Mouse (Mus musculus): ENCODE data around the gene Rgs21.

The Rgs21 gene

DNA sequence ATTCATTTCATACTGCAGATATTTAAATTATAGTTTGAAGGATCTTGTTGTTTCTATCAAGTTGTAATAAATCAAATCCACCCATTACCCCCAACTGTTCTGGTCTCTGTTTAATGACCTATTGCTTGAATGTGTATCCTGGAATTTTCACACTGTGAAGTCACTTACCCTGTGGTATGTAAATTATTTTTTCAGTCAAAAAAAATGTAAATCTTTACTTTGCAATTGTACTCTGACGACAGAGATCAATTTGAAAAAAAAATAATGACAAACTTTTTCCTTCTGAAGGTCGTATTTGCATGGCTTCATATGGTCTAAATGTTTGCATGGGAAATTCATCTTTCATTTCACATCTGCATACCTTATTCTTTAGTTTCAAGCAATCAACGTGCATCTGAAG is at the start of gene Rgs21:
TSS of gene Rgs21 (minus strand) at position 101 of the 400 bp plus-strand sequence.
- DNase-seq = no peak

GRCm38 (mm10) chr1:144604071-144604470 is 36.6 kb upstream of the Rgs21 start:
- no peak for DNase-seq

DNA sequence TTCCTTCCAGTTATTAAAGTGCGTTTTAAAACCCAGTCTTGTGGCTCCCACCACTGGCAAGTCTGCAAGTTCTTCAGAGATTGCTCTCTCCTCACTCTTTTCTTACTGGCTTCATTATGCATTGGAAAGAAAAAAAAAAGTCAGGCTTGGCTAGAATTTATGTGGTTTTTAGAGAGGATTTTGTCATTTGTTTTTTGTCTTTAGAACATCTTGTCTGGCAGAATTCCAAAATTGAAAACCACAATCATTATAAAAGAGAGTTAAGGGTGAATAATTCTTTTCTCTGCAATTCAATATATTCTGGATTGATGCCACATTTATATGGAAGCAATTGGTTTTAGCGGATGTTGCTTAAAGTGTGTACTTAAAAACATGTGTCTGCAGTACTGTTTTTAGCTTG is 35.5 kb upstream of the Rgs21 start:
- DNase-seq = no peak

DNA sequence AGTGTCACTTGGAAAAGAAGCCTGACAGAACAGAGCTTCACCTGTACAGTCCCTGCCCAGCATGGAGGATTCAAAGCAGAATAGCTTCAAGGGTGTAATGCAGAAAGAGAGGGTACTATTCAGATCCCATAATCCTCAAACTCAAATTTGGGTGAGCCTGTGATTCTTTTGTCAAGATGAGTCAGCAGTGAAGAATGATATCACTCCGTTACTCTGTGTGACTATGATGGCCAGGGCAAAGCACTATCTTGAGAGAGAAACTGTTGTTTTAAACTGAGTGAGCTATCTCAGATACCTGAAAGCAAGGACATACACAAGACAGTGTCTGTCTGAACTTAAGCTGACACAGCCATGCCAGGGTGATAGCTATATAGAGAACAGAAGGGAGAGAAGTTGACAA is 11.9 kb upstream of the Rgs21 start:
- no peak for DNase-seq

DNA sequence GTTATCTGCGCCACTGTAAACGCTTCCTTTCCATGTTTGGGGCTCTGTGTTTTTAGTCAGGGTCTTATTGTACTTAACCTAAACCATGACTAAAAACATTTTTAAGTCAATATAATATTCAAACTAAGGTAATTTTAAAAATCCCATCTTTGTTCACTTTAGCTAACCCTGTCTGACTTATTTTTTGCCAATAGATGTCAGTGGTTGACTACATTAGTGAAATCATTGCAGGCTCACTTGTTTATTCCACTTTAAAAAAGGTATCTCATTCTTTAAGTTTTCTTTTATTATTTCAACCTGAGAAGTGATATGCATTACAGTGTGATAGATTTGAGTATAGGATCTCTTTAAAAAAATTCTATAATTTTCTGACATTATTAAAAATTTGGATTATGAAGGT is 5.5 kb upstream of the Rgs21 start:
- no peak for DNase-seq

DNA sequence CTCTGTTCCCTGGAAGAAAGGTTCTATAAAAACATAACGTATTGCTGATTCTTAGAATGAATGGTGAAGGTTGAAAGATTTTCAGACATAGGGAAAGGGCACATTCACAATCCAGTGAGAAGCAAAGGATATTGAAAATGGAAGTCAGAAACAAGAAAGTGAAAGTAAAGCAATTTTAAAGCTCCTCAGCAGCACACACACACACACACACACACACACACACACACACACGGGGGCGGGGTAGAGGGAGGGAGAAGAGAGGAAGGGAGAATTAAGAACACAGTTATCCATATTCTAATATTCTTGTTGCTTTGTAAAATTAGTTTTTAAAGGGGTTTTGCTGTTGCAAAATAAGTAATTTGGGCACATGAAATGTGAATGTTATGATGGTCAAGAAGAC is 2.4 kb upstream of the Rgs21 start:
- no peak for DNase-seq

- DNase-seq = no peak
Observed at GRCm38 (mm10) chr1:144545142-144545541, 22.3 kb downstream of the Rgs21 start.

DNA sequence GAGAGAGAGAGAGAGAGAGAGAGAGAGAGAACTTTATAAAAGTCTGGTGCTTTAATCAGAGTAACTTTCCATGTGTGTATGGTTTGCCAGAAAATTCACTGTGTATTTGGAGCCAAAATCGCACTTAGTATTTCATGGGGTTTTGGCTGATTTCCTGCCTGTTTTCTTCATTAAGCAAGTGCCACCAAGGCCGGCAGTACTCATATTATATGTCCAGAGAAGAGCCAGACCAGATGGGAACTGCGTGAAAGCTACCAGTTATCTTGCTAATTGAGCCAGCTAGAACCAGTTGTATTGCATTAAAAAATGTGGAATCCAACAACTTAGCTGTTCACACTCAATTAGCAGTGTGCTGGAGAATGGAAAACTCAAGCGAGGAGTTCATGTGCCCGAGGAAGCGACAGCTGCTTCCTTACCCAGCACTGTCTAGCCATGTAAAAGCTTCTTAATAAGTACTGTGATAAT is 22.9 kb downstream of the Rgs21 start:
- DNase-seq = no peak

- no peak for DNase-seq
Observed at GRCm38 (mm10) chr1:144531746-144532145, 35.7 kb downstream of the Rgs21 start.

GRCm38 (mm10) chr1:144517878-144518426 is 49.5 kb downstream of the Rgs21 start:
- DNase-seq = no peak

DNA sequence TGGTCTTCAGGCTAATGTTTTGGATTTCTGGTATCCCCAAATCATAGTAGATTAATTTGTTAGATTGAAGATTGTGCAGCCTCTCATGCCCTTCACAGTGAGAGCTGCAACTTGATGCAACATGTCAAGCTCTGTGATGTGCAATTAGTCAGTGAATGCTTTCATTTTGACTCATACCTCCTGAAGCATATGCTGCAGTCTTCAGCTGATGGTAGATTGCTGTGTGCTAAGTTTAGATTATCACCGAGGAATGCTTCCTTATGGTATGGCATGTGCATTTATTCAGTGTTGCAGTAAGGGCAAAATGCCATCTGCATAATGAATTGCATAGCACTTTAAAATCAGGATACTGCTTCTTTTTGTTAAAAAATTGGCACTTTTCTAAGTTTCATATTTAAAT is 65.2 kb downstream of the Rgs21 start:
- no peak for DNase-seq

GRCm38 (mm10) chr1:144500423-144500822 is 67.0 kb downstream of the Rgs21 start:
- DNase-seq = no peak

DNA sequence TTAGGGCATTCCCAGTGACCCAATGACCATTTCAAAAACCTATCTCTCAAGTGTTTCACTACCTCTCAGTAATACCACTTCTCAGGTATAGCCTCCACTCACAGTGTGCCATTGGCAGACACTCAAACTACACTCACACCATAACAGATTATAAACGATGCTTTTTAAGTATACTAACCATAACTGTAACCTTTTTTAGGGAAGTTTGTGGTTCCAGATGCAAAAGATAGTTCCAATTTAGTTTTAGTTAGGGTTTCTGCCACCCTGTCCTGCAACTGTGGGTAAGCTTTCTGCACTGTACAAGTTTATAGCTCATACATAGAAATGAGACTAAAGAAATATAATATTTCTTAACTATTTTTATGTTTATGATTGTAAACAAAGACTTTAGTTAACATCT is 67.7 kb downstream of the Rgs21 start:
- DNase-seq = no peak

GRCm38 (mm10) chr1:144498725-144499124 is 68.7 kb downstream of the Rgs21 start:
- DNase-seq = no peak

DNA sequence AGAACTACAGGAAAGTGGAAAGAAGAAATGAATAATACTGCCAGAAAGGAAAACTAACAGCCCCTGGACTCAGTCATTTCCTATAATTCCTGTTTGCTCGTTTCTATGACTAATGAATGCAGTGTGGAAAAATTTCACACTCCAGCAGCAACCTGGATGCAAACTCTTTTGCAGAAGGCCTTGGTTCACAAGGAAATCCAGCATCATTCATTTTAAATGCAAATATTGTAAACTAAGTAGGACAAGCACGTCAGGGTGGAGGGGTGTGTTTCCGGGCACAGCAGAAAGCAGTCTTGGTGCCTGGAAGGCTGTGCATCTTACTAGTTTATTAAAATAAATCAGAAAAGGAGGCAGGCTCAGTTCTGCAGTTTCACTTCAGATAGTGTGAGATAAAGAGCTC is 69.4 kb downstream of the Rgs21 start:
- DNase-seq = no peak

DNA sequence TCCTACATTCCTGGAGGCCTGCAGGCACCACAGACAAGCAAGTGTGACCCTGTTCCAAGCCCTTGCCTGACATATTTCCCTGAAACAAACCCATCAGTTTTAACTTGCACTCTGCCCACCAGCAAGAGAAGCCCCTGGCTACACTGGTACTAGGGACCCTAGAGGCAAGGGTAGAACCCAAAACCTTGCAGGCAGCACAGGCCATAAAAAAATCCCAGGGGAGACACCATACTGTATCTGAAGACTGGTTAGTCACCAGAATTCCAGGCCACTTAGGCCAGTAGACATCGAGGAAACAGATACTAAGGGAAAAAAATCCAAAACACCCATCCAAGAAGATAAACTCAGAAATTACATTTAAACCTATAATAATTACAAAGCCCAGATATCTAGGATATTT is 74.1 kb downstream of the Rgs21 start:
- no peak for DNase-seq

DNA sequence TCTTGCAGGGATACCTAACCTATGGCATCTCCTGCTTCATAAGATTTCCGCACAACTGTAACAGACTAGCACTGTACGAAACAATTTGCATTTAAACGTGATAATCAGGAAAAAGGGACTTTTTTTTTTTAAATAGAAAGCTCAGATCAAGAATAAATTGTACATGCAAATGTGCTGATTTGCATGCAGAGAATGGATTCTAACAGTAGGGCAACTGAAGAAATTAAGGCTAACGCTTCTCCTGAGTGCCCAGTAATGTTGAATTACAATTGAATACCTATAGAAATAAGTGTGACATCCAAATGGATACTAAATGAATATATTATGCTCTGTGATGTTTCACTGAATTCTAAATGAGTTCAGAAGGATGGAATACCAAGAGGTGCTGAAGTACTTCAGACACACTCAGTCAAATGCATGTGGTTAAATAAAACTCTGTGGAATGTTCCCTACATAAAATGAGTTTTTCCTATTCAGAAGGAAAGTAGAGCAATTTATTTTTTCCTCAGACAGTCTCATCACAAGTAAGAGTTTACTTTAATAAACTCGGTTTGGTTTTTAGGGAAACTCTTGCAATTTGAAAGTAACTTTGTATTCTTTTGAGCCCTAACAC is 79.1 kb downstream of the Rgs21 start:
- no peak for DNase-seq

All from cerebellum, adult 11 months (tissue).